Mouse (Mus musculus) brain, embryonic 14.5 days (tissue): ENCODE data around the gene Grip1.

Experiments
- CTCF ChIP-seq: fragments of 200-500 bp; IDR thresholded peaks from 2 replicates; pipeline ENCODE4 v1.5.1; 2012; ENCODE audit warnings: inconsistent platforms, mild to moderate bottlenecking, moderate library complexity, borderline replicate concordance; ENCODE audit not compliant: insufficient read depth, insufficient read length; ENCODE audit errors: extremely low read depth
- POLR2A ChIP-seq: fragments of 200-500 bp; IDR thresholded peaks from 2 replicates; pipeline ENCODE4 v1.6.1; 2012; ENCODE audit warnings: mild to moderate bottlenecking, inconsistent platforms, borderline replicate concordance; ENCODE audit not compliant: poor library complexity, insufficient read depth, insufficient read length, severe bottlenecking; ENCODE audit errors: extremely low read depth

DNA sequence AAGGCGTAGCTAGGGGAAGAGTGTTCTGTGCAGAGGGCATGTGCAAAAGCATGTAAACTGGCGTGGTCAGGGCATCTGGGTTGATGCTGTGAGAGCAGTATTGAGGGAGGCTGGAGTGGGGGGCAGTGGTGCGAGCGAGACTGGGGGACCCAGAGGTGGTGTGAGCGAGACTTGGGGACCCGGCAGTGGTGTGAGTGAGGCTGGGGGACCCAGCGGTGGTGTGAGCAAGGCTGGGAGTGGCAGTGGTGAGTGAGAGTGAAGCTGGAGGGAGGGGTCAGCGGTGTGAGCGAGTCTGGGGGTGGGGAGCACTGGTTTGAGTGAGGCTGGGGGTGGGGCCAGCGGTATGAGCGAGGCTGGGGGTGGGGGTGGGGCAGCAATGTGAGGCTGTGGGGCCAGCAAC, 386.0 kb downstream of the Grip1 start:
- no peak for TF ChIP-seq CTCF
- TF ChIP-seq POLR2A: no peak
